Mouse (Mus musculus) olfactory bulb, adult 2 months (tissue): ENCODE measurements at regions not wholly inside any gene's neighbourhood (a gene's known extent, or its start where the extent isn't known, plus 50 kb on each side); places are given as distances from the start of the nearest gene placed in this dataset.

ENCODE experiments used
- H3K27ac ChIP-seq: fragments of 200-500 bp; 2 replicates; pipeline ENCODE4 v1.5.1; 2012; ENCODE audit warnings: low read depth, low read length; ENCODE audit not compliant: insufficient read depth
- H3K4me1 ChIP-seq: fragments of 200-500 bp; 2 replicates; pipeline ENCODE4 v1.6.1; 2012; ENCODE audit warnings: low read length; ENCODE audit not compliant: control insufficient read depth, insufficient read depth
- H3K4me3 ChIP-seq: fragments of 200-500 bp; 2 replicates; pipeline ENCODE4 v1.5.1; 2012; ENCODE audit warnings: mild to moderate bottlenecking, low read depth, low read length, moderate library complexity; ENCODE audit not compliant: insufficient read depth
- CTCF ChIP-seq: fragments of 200-500 bp; IDR thresholded peaks from 2 replicates; pipeline ENCODE4 v1.5.1; 2012; ENCODE audit warnings: low read depth, mild to moderate bottlenecking, low read length, moderate library complexity; ENCODE audit not compliant: insufficient read depth
- POLR2A ChIP-seq: fragments of 200-500 bp; IDR thresholded peaks from 2 replicates; pipeline ENCODE4 v1.6.1; 2012; ENCODE audit warnings: mild to moderate bottlenecking, low read depth, low read length, moderate library complexity; ENCODE audit not compliant: insufficient read depth
- WGBS: fragments of 180-500 bp; shearing (Covaris S2); methylation state at CpG from one replicate; pipeline ENCODE4 v1.1.7; 2018; 5-methylcytosine and 5-hydroxymethylcytosine counted together

GRCm38 (mm10) chr2:128414588-128415240, 176.3 kb upstream of the Spdye4c start:
- peaks cover 3% of the 10 kb centered on the region for H3K4me1 ChIP-seq
- 85% methylated on average over 17 of the region's 17 CpGs for WGBS
- TF ChIP-seq POLR2A (no peak), CTCF (no peak)
- no peak overlapping the region for H3K27ac ChIP-seq
- H3K4me3 ChIP-seq: no peak overlapping the region

GRCm38 (mm10) chr2:128416416-128416815, 174.6 kb upstream of the Spdye4c start:
- Histone ChIP-seq H3K4me1 (peaks cover 3% of the 10 kb centered on the region), H3K4me3 (no peak overlapping the region), H3K27ac (no peak overlapping the region)
- TF ChIP-seq POLR2A: no peak
- TF ChIP-seq CTCF: no peak
- 89% methylated on average over 7 of the region's 7 CpGs for WGBS

GRCm38 (mm10) chr2:128418960-128419359, 172.0 kb upstream of the Spdye4c start:
- Histone ChIP-seq H3K4me3 (no peak overlapping the region), H3K27ac (no peak overlapping the region), H3K4me1 (no peaks in the 10 kb centered on the region)
- no peak for TF ChIP-seq CTCF
- no peak for TF ChIP-seq POLR2A
- 69% methylated on average over 3 of the region's 3 CpGs for WGBS

GRCm38 (mm10) chr2:128420406-128420805, 170.6 kb upstream of the Spdye4c start:
- WGBS: 82% methylated on average over 10 of the region's 10 CpGs
- no peak for TF ChIP-seq POLR2A
- TF ChIP-seq CTCF: no peak
- H3K4me3 ChIP-seq: no peak overlapping the region
- no peak overlapping the region for H3K27ac ChIP-seq
- no peaks in the 10 kb centered on the region for H3K4me1 ChIP-seq

- H3K27ac ChIP-seq: no peak overlapping the region
- H3K4me3 ChIP-seq: no peak overlapping the region
- no peaks in the 10 kb centered on the region for H3K4me1 ChIP-seq
- WGBS: 32% methylated on average over 6 of the region's 6 CpGs
- TF ChIP-seq POLR2A (no peak), CTCF (peak; percentile 38; the same call in 1 of the 2 replicates)
Observed at GRCm38 (mm10) chr2:128422677-128423076, 168.3 kb upstream of the Spdye4c start.

- Histone ChIP-seq H3K4me1 (peaks cover 11% of the 10 kb centered on the region), H3K4me3 (no peak overlapping the region), H3K27ac (no peak overlapping the region)
- 97% methylated on average over 7 of the region's 7 CpGs for WGBS
- TF ChIP-seq CTCF (no peak), POLR2A (no peak)
Observed at GRCm38 (mm10) chr2:128424236-128424635, 166.8 kb upstream of the Spdye4c start.

GRCm38 (mm10) chr2:128427181-128427880, 163.7 kb upstream of the Spdye4c start:
- 91% methylated on average over 6 of the region's 6 CpGs for WGBS
- no peak for TF ChIP-seq POLR2A
- TF ChIP-seq CTCF: no peak
- Histone ChIP-seq H3K27ac (no peak overlapping the region), H3K4me3 (no peak overlapping the region), H3K4me1 (peaks cover 11% of the 10 kb centered on the region)

- peaks cover 11% of the 10 kb centered on the region for H3K4me1 ChIP-seq
- no peak overlapping the region for H3K4me3 ChIP-seq
- TF ChIP-seq POLR2A: no peak
- TF ChIP-seq CTCF: no peak
- WGBS: 9% methylated on average over 7 of the region's 7 CpGs
- H3K27ac ChIP-seq: no peak overlapping the region
Observed at GRCm38 (mm10) chr2:128428154-128428553, 162.9 kb upstream of the Spdye4c start.

GRCm38 (mm10) chr2:128428651-128429633, 162.1 kb upstream of the Spdye4c start:
- peaks cover 11% of the 10 kb centered on the region for H3K4me1 ChIP-seq
- 61% methylated on average over 18 of the region's 18 CpGs for WGBS
- no peak overlapping the region for H3K27ac ChIP-seq
- TF ChIP-seq CTCF: no peak
- no peak for TF ChIP-seq POLR2A
- 0 out of 2 replicates have a peak overlapping the region, but pooled peaks have one; percentile 4 for H3K4me3 ChIP-seq
